Mouse (Mus musculus) C2C12 (cell line): ENCODE measurements at regions not wholly inside any gene's neighbourhood (a gene's known extent, or its start where the extent isn't known, plus 50 kb on each side); places are given as distances from the start of the nearest gene placed in this dataset.
A peak's percentile ranks its signal among the peaks of the same experiment; 100 is the strongest.

ENCODE experiments used
- H3K27me3 ChIP-seq: one replicate; pipeline ENCODE4 v1.6.1; 2011; ENCODE audit not compliant: control insufficient read depth, insufficient read depth, insufficient read length
- H3K36me3 ChIP-seq: one replicate; pipeline ENCODE4 v1.6.1; 2011; ENCODE audit not compliant: control insufficient read depth, insufficient read depth
- H3K4me3 ChIP-seq: one replicate; pipeline ENCODE4 v1.5.1; 2011; ENCODE audit warnings: mild to moderate bottlenecking, control low read depth; ENCODE audit not compliant: poor library complexity, insufficient read depth, severe bottlenecking
- H3K79me2 ChIP-seq: one replicate; pipeline ENCODE4 v1.6.1; 2011; ENCODE audit not compliant: control insufficient read depth, insufficient read depth
- H3K79me3 ChIP-seq: one replicate; pipeline ENCODE4 v1.6.1; 2011; ENCODE audit warnings: low read depth, control low read depth
- H3ac ChIP-seq: one replicate; pipeline ENCODE3; 2011; ENCODE audit warnings: low read depth; ENCODE audit not compliant: control insufficient read depth, insufficient read length
- CEBPB ChIP-seq: IDR thresholded peaks from one replicate; pipeline ENCODE4 v1.6.1; 2011; ENCODE audit warnings: low read depth, mild to moderate bottlenecking, control low read depth, moderate library complexity
- CTCF ChIP-seq: IDR thresholded peaks from one replicate; pipeline ENCODE4 v1.5.1; 2011; ENCODE audit not compliant: control insufficient read depth, insufficient read depth, insufficient read length
- FOSL1 ChIP-seq: IDR thresholded peaks from one replicate; pipeline ENCODE4 v1.8.0; 2011; ENCODE audit warnings: mild to moderate bottlenecking, low read length; ENCODE audit not compliant: poor library complexity, insufficient read depth, severe bottlenecking
- MAX ChIP-seq: IDR thresholded peaks from one replicate; pipeline ENCODE4 v1.6.1; 2011; ENCODE audit warnings: mild to moderate bottlenecking, control low read depth
- MYOD1 ChIP-seq: IDR thresholded peaks from one replicate; pipeline ENCODE4 v1.6.1; 2011; ENCODE audit warnings: low read depth; ENCODE audit not compliant: control insufficient read depth, insufficient read length
- MYOG ChIP-seq: IDR thresholded peaks from one replicate; pipeline ENCODE4 v1.6.1; 2011; ENCODE audit not compliant: control insufficient read depth, insufficient read length; ENCODE audit errors: extremely low read depth
- USF1 ChIP-seq: IDR thresholded peaks from one replicate; pipeline ENCODE4 v1.6.1; 2011; ENCODE audit warnings: low read depth, mild to moderate bottlenecking, control low read depth, moderate library complexity

- TF ChIP-seq CTCF (no peak), MAX (no peak), FOSL1 (no peak), MYOG (no peak), CEBPB (no peak), MYOD1 (no peak), USF1 (no peak)
- no peak overlapping the region for H3ac ChIP-seq
- no peaks in the 10 kb centered on the region for H3K79me3 ChIP-seq
- no peaks in the 10 kb centered on the region for H3K79me2 ChIP-seq
- no peaks in the 10 kb centered on the region for H3K27me3 ChIP-seq
- H3K4me3 ChIP-seq, result no peak overlapping the region
- no peaks in the 10 kb centered on the region for H3K36me3 ChIP-seq
Observed at GRCm38 (mm10) chr3:38131887-38132220, 352.8 kb downstream of the Ankrd50 start.

- no peak for TF ChIP-seq FOSL1
- TF ChIP-seq CTCF, result no peak
- TF ChIP-seq MYOG, result no peak
- no peak for TF ChIP-seq MYOD1
- no peak for TF ChIP-seq CEBPB
- no peak for TF ChIP-seq MAX
- no peak for TF ChIP-seq USF1
- H3K79me2 ChIP-seq, result no peaks in the 10 kb centered on the region
- H3K4me3 ChIP-seq, result no peak overlapping the region
Observed at GRCm38 (mm10) chr3:38131176-38131886, 353.3 kb downstream of the Ankrd50 start.

GRCm38 (mm10) chr3:38130088-38130487, 354.6 kb downstream of the Ankrd50 start:
- H3K36me3 ChIP-seq, result no peaks in the 10 kb centered on the region
- H3K4me3 ChIP-seq, result no peak overlapping the region
- no peaks in the 10 kb centered on the region for H3K27me3 ChIP-seq
- no peak for TF ChIP-seq FOSL1
- TF ChIP-seq CEBPB, result no peak
- no peak for TF ChIP-seq MYOG
- no peak for TF ChIP-seq MYOD1
- no peak for TF ChIP-seq CTCF
- TF ChIP-seq USF1, result no peak
- no peak for TF ChIP-seq MAX
- no peaks in the 10 kb centered on the region for H3K79me3 ChIP-seq
- no peak overlapping the region for H3ac ChIP-seq
- H3K79me2 ChIP-seq, result no peaks in the 10 kb centered on the region

More at GRCm38 (mm10) chr3:38131176-38131886, 353.3 kb downstream of the Ankrd50 start:
- H3K27me3 ChIP-seq, result no peaks in the 10 kb centered on the region
- no peaks in the 10 kb centered on the region for H3K79me3 ChIP-seq
- H3K36me3 ChIP-seq, result no peaks in the 10 kb centered on the region
- H3ac ChIP-seq, result no peak overlapping the region

GRCm38 (mm10) chr3:38129167-38129500, 355.5 kb downstream of the Ankrd50 start:
- Histone ChIP-seq H3K27me3 (no peaks in the 10 kb centered on the region), H3K4me3 (no peak overlapping the region), H3K79me3 (no peaks in the 10 kb centered on the region), H3K36me3 (no peaks in the 10 kb centered on the region), H3ac (no peak overlapping the region), H3K79me2 (no peaks in the 10 kb centered on the region)
- TF ChIP-seq MYOG (no peak), FOSL1 (no peak), CTCF (no peak), MAX (no peak)

- no peaks in the 10 kb centered on the region for H3K79me3 ChIP-seq
- no peak overlapping the region for H3ac ChIP-seq
- no peaks in the 10 kb centered on the region for H3K79me2 ChIP-seq
- H3K27me3 ChIP-seq, result no peaks in the 10 kb centered on the region
- no peaks in the 10 kb centered on the region for H3K36me3 ChIP-seq
- TF ChIP-seq FOSL1 (no peak), CEBPB (peak; percentile 48)
- no peak overlapping the region for H3K4me3 ChIP-seq
Observed at GRCm38 (mm10) chr3:38128486-38129166, 356.0 kb downstream of the Ankrd50 start.

GRCm38 (mm10) chr3:38116071-38116787, 368.4 kb downstream of the Ankrd50 start:
- H3K4me3 ChIP-seq, result no peak overlapping the region
- H3K36me3 ChIP-seq, result no peaks in the 10 kb centered on the region
- no peaks in the 10 kb centered on the region for H3K27me3 ChIP-seq
- no peaks in the 10 kb centered on the region for H3K79me3 ChIP-seq
- TF ChIP-seq FOSL1 (no peak), MYOG (no peak), MYOD1 (no peak), CTCF (no peak), CEBPB (no peak), USF1 (no peak), MAX (no peak)
- H3ac ChIP-seq, result no peak overlapping the region
- H3K79me2 ChIP-seq, result no peaks in the 10 kb centered on the region
